Mouse (Mus musculus) thymus, adult 2 months (tissue): Measurements from ENCODE around the gene Dab1.

Source experiments
- CTCF ChIP-seq: fragments of 200-500 bp; IDR thresholded peaks from 2 replicates; pipeline ENCODE4 v1.5.1; 2012; ENCODE audit warnings: mild to moderate bottlenecking, control low read depth, low read length, moderate library complexity, borderline replicate concordance; ENCODE audit not compliant: control insufficient read depth, poor library complexity, insufficient read depth; ENCODE audit errors: extremely low read depth
- POLR2A ChIP-seq: fragments of 200-500 bp; IDR thresholded peaks from 2 replicates; pipeline ENCODE4 v1.6.1; 2012; ENCODE audit warnings: mild to moderate bottlenecking, low read length, control low read depth, moderate library complexity; ENCODE audit not compliant: control insufficient read depth, poor library complexity, insufficient read depth; ENCODE audit errors: extremely low read depth

DNA sequence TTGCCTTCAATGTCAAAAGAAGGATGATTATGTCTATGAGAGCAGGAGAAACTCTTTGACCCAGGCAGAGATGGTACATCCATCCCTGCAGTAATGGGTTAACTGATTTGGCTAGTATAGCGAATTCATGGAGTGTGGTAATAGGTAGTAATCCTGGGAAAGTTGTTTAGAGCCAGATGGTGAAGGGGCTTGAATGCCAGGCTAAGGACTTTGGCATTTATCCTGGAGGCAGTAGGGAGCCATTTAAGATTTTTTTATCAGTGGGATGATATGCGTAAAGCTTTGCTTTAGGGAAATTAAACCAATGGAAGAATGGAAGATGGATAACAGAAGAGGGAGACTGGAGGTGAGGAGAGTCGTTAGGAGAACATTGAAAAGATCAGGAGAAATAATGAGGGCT lies 669.2 kb downstream of the Dab1 start:
- no peak for TF ChIP-seq CTCF
- no peak for TF ChIP-seq POLR2A
